ENCODE assay signal across 8 mouse cellular contexts in the genomic region with DNA sequence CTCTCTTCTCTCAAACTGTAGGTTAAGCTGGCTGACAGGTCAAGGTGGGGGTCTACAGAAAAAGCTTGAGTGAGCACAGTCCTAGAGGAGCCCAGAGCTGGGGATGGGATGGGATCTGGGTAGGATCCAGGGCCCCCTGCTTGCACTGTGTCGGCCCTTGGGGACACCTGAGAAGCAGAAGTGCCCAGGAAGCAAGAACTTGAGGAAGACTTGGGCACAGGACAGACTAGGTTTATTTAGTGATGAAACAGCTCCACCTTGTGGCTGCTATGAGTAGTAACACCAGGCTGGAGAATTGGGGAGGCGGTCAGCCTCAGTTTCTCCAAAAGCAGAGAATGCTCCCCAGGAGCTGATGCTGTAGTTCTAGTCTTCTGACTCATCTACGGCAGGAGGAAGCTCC. TPM values are rescaled to one million over a fixed set of nuclear protein-coding genes. Genes with fewer than 3 reads are reported as not detected.
DNase-seq lines count a peak whose midpoint lies in the region; ATAC-seq and TF ChIP-seq lines count a peak whose summit lies in the region.
"Had no signal": no experiment of that assay in that cellular context is flagged by ENCODE, and none has a peak within 500 bp of the region (broad histone marks: within the 10 kb centered on the region; RNA-seq: fewer than 3 reads in every experiment).

No protein-coding gene starts in this region.

- TF ChIP-seq EP300 in MEL (IDR thresholded peaks at IDR 0.05; ENCODE audit: low read depth in 1 of 2, low read length in 2 of 2), result no peak

- 24% methylated on average over 3 of the region's 3 CpGs for WGBS in limb, embryonic 11.5 days
- WGBS in limb, embryonic 10.5 days, result 25% methylated on average over 3 of the region's 3 CpGs
- 34% methylated on average over 3 of the region's 3 CpGs for whole genome bisulfite sequencing in midbrain, embryonic 14.5 days

- no peaks in the 10 kb centered on the region for H3K9me3 ChIP-seq in limb, embryonic 11.5 days (ENCODE audit: control insufficient read depth, low read length)
- H3K9me3 ChIP-seq in limb, embryonic 10.5 days (replicated peaks), result no peaks in the 10 kb centered on the region
- H3K9me3 ChIP-seq in MEL (replicated peaks; ENCODE audit: insufficient read depth, low read length), result no peaks in the 10 kb centered on the region
- no peaks in the 10 kb centered on the region for H3K9me3 ChIP-seq in midbrain, embryonic 14.5 days (ENCODE audit: control insufficient read depth, low read length)
- H3K9me3 ChIP-seq: heart, embryonic 15.5 days had no signal

- ATAC-seq in limb, embryonic 11.5 days (ENCODE audit: insufficient number of reproducible peaks, low FRiP score, low TSS enrichment, low read depth), result no peak
- 0 out of 2 replicates have a peak, but pooled peaks have one; percentile 57 for ATAC-seq in erythroblast, adult 5-6 weeks (replicated peaks; ENCODE audit: low FRiP score, poor library complexity, severe bottlenecking)
- no peak for ATAC-seq in midbrain, embryonic 14.5 days (ENCODE audit: low FRiP score, low TSS enrichment)

- TF ChIP-seq POLR2A in MEL (IDR thresholded peaks at IDR 0.05; ENCODE audit: control insufficient read depth in 1 of 2, insufficient read depth in 1 of 2, low read depth in 1 of 2, low read length in 2 of 2, poor library complexity in 1 of 2), result no peak

- H3K79me2 ChIP-seq in MEL (ENCODE audit: control insufficient read depth, insufficient read depth, low read length, poor library complexity), result no peaks in the 10 kb centered on the region

- H3K4me2 ChIP-seq in limb, embryonic 11.5 days (ENCODE audit: low read depth, severe bottlenecking), result no peak overlapping the region
- no peak overlapping the region for H3K4me2 ChIP-seq in midbrain, embryonic 14.5 days (ENCODE audit: low read length)
- H3K4me2 ChIP-seq: heart, embryonic 15.5 days had no signal

- H3K27me3 ChIP-seq in limb, embryonic 11.5 days (ENCODE audit: control insufficient read depth, insufficient read depth, low read length), result 0 out of 2 replicates have a peak, but pooled peaks cover 5% of the 10 kb centered on the region
- peaks cover 37% of the 10 kb centered on the region for H3K27me3 ChIP-seq in limb, embryonic 10.5 days (ENCODE audit: low read depth, poor library complexity, severe bottlenecking)
- H3K27me3 ChIP-seq in MEL (ENCODE audit: control insufficient read depth in 1 of 2, insufficient read depth in 2 of 2, low read length in 2 of 2), result no peaks in the 10 kb centered on the region; a peak in 2 of 4 replicates
- no peaks in the 10 kb centered on the region for H3K27me3 ChIP-seq in midbrain, embryonic 14.5 days (ENCODE audit: control insufficient read depth, insufficient read depth, low read length)

- H3K4me1 ChIP-seq in limb, embryonic 11.5 days (ENCODE audit: control insufficient read depth, insufficient read depth, low read length), result no peaks in the 10 kb centered on the region
- no peaks in the 10 kb centered on the region for H3K4me1 ChIP-seq in limb, embryonic 10.5 days
- no peaks in the 10 kb centered on the region for H3K4me1 ChIP-seq in MEL (ENCODE audit: control insufficient read depth in 1 of 2, insufficient read depth in 2 of 2, low read length in 2 of 2)
- H3K4me1 ChIP-seq in midbrain, embryonic 14.5 days (ENCODE audit: control insufficient read depth, insufficient read depth, low read length), result no peaks in the 10 kb centered on the region
- H3K4me1 ChIP-seq: heart, embryonic 15.5 days had no signal

- no peaks in the 10 kb centered on the region for H3K36me3 ChIP-seq in limb, embryonic 11.5 days (ENCODE audit: control insufficient read depth, insufficient read depth, low read length)
- H3K36me3 ChIP-seq in limb, embryonic 10.5 days, result no peaks in the 10 kb centered on the region
- no peaks in the 10 kb centered on the region for H3K36me3 ChIP-seq in MEL (ENCODE audit: control insufficient read depth in 1 of 2, insufficient read depth in 2 of 2, low read length in 2 of 2)
- H3K36me3 ChIP-seq in midbrain, embryonic 14.5 days (ENCODE audit: control insufficient read depth, insufficient read depth, low read length), result no peaks in the 10 kb centered on the region
- H3K36me3 ChIP-seq: heart, embryonic 15.5 days had no signal

- peak; percentile 38 for DNase-seq in limb, embryonic 11.5 days (ENCODE audit: low spot score)
- no peak for DNase-seq in limb, embryonic 10.5 days (ENCODE audit: low spot score)
- DNase-seq in MEL (ENCODE audit: low read depth, low spot score), result peak; percentile 72
- peak; percentile 80 for DNase-seq in midbrain, embryonic 14.5 days
- no peak for DNase-seq in frontal cortex, postnatal 25 days (ENCODE audit: low spot score in 2 of 2)
- no peak for DNase-seq in gastrocnemius, postnatal 10 days

- peak; percentile 91 for TF ChIP-seq RAD21 in MEL (IDR thresholded peaks at IDR 0.05; ENCODE audit: low read depth, low read length)

- H3K9ac ChIP-seq in limb, embryonic 11.5 days (ENCODE audit: low read length), result no peak overlapping the region
- H3K9ac ChIP-seq in MEL (ENCODE audit: control insufficient read depth, low read depth, low read length, poor library complexity, severe bottlenecking), result no peak overlapping the region
- H3K9ac ChIP-seq in midbrain, embryonic 14.5 days (replicated peaks; ENCODE audit: low read length), result no peak overlapping the region
- H3K9ac ChIP-seq: heart, embryonic 15.5 days had no signal

- TF ChIP-seq CTCF in MEL (IDR thresholded peaks at IDR 0.05 in 2 of 3, conservative IDR thresholded peaks at IDR 0.05 in 1 of 3; ENCODE audit: control insufficient read depth in 1 of 3, insufficient read depth in 1 of 3, low read depth in 2 of 3, low read length in 3 of 3, poor library complexity in 1 of 3, severe bottlenecking in 1 of 3), result peak; percentile 63 to 92 (median 78)

- H3K4me3 ChIP-seq in limb, embryonic 11.5 days (ENCODE audit: low read depth, low read length), result no peak overlapping the region
- no peak overlapping the region for H3K4me3 ChIP-seq in limb, embryonic 10.5 days
- no peak overlapping the region for H3K4me3 ChIP-seq in MEL (ENCODE audit: control insufficient read depth in 1 of 2, insufficient read depth in 1 of 2, low read depth in 2 of 2, low read length in 2 of 2)
- H3K4me3 ChIP-seq in midbrain, embryonic 14.5 days (replicated peaks; ENCODE audit: low read depth, low read length), result no peak overlapping the region
- H3K4me3 ChIP-seq: heart, embryonic 15.5 days had no signal

- H3K27ac ChIP-seq in limb, embryonic 11.5 days (replicated peaks; ENCODE audit: low read depth, low read length), result no peak overlapping the region
- no peak overlapping the region for H3K27ac ChIP-seq in limb, embryonic 10.5 days
- no peak overlapping the region for H3K27ac ChIP-seq in MEL (ENCODE audit: control insufficient read depth, low read depth, low read length)
- H3K27ac ChIP-seq in midbrain, embryonic 14.5 days (replicated peaks; ENCODE audit: low read depth, low read length), result no peak overlapping the region
- H3K27ac ChIP-seq: heart, embryonic 15.5 days had no signal

RNA-seq across cellular contexts. Expression of gene Mrgprg, which starts 3.0 kb away (rescaled TPM):
- polyA plus RNA-seq in limb, embryonic 11.5 days (2014; fragmentation: Nextera tagmentation; extraction: Ambion mirVana), result not detected in 2 replicates
- not detected in 2 replicates for polyA plus RNA-seq in limb, embryonic 10.5 days (2016; fragmentation: Nextera tagmentation; extraction: Ambion mirVana)
- total RNA-seq in MEL (2012; rRNA removed), result not detected in 2 replicates
- polyA plus RNA-seq in MEL (2012; ENCODE audit: insufficient read depth in 1 of 2, insufficient read length in 2 of 2, low read depth in 1 of 2, low replicate concordance in 2 of 2, missing spikeins in 1 of 2), result not detected
- not detected in 2 replicates for total RNA-seq in erythroblast, adult 5-6 weeks (2015; ENCODE audit: low replicate concordance)
- not detected in 2 replicates for total RNA-seq in erythroblast, adult 5-6 weeks (2017; ENCODE audit: low replicate concordance)
- not detected in 2 replicates for polyA plus RNA-seq in midbrain, embryonic 14.5 days (2014; fragmentation: Nextera tagmentation; extraction: Ambion mirVana)
- not detected for total RNA-seq in gastrocnemius, postnatal 10 days (2021)
- polyA plus RNA-seq: heart, embryonic 15.5 days had no signal

RNA-seq across cellular contexts. Expression of gene Osbpl5, which starts 7.0 kb away (rescaled TPM):
- 17.2 and 17.9 TPM in 2 replicates for polyA plus RNA-seq in limb, embryonic 11.5 days (2014; fragmentation: Nextera tagmentation; extraction: Ambion mirVana)
- polyA plus RNA-seq in limb, embryonic 10.5 days (2016; fragmentation: Nextera tagmentation; extraction: Ambion mirVana), result 12.3 and 19.9 TPM in 2 replicates
- total RNA-seq in MEL (2012; rRNA removed), result 0.20 and 0.27 TPM in 2 replicates
- under 1 TPM in 1 of 2 experiments, not detected in 1; 0.50 TPM for polyA plus RNA-seq in MEL (2012; ENCODE audit: insufficient read depth in 1 of 2, insufficient read length in 2 of 2, low read depth in 1 of 2, low replicate concordance in 2 of 2, missing spikeins in 1 of 2)
- total RNA-seq in erythroblast, adult 5-6 weeks (2015; ENCODE audit: low replicate concordance), result not detected in 2 replicates
- 0.56 and 0.60 TPM in 2 replicates for total RNA-seq in erythroblast, adult 5-6 weeks (2017; ENCODE audit: low replicate concordance)
- 30.1 and 33.2 TPM in 2 replicates for polyA plus RNA-seq in midbrain, embryonic 14.5 days (2014; fragmentation: Nextera tagmentation; extraction: Ambion mirVana)
- 10 to 100 TPM; 33.3 to 40.2 TPM for total RNA-seq in gastrocnemius, postnatal 10 days (2021)

RNA-seq across cellular contexts. Expression of gene Mrgpre, which starts 20.5 kb away (rescaled TPM):
- 2.0 and 2.2 TPM in 2 replicates for polyA plus RNA-seq in limb, embryonic 11.5 days (2014; fragmentation: Nextera tagmentation; extraction: Ambion mirVana)
- polyA plus RNA-seq in limb, embryonic 10.5 days (2016; fragmentation: Nextera tagmentation; extraction: Ambion mirVana), result 1.1 and 1.9 TPM in 2 replicates
- 0.07 and 0.15 TPM in 2 replicates for total RNA-seq in MEL (2012; rRNA removed)
- polyA plus RNA-seq in MEL (2012; ENCODE audit: insufficient read depth in 1 of 2, insufficient read length in 2 of 2, low read depth in 1 of 2, low replicate concordance in 2 of 2, missing spikeins in 1 of 2), result under 1 TPM in 1 of 2 experiments, not detected in 1; 0.18 TPM
- not detected in 2 replicates for total RNA-seq in erythroblast, adult 5-6 weeks (2015; ENCODE audit: low replicate concordance)
- total RNA-seq in erythroblast, adult 5-6 weeks (2017; ENCODE audit: low replicate concordance), result not detected in 2 replicates
- 6.9 and 7.2 TPM in 2 replicates for polyA plus RNA-seq in midbrain, embryonic 14.5 days (2014; fragmentation: Nextera tagmentation; extraction: Ambion mirVana)
- 1 to 10 TPM; 1.2 to 1.5 TPM for total RNA-seq in gastrocnemius, postnatal 10 days (2021)

RNA-seq across cellular contexts. Expression of gene Nadsyn1, which starts 58.9 kb away (rescaled TPM):
- polyA plus RNA-seq in limb, embryonic 11.5 days (2014; fragmentation: Nextera tagmentation; extraction: Ambion mirVana), result 7.8 and 8.4 TPM in 2 replicates
- polyA plus RNA-seq in limb, embryonic 10.5 days (2016; fragmentation: Nextera tagmentation; extraction: Ambion mirVana), result 10.3 and 10.4 TPM in 2 replicates
- total RNA-seq in MEL (2012; rRNA removed), result 7.4 and 7.9 TPM in 2 replicates
- polyA plus RNA-seq in MEL (2012; ENCODE audit: insufficient read depth in 1 of 2, insufficient read length in 2 of 2, low read depth in 1 of 2, low replicate concordance in 2 of 2, missing spikeins in 1 of 2), result 1 to 10 TPM in 1 of 2 experiments, not detected in 1; 10.0 TPM
- total RNA-seq in erythroblast, adult 5-6 weeks (2015; ENCODE audit: low replicate concordance), result 0.77 TPM in 1 of 2 replicates, not detected in the other
- 0.98 and 1.3 TPM in 2 replicates for total RNA-seq in erythroblast, adult 5-6 weeks (2017; ENCODE audit: low replicate concordance)
- 6.5 and 7.1 TPM in 2 replicates for polyA plus RNA-seq in midbrain, embryonic 14.5 days (2014; fragmentation: Nextera tagmentation; extraction: Ambion mirVana)
- total RNA-seq in gastrocnemius, postnatal 10 days (2021), result 1 to 10 TPM; 3.2 to 3.6 TPM

RNA-seq across cellular contexts. Expression of gene Dhcr7, which starts 59.2 kb away (rescaled TPM):
- polyA plus RNA-seq in limb, embryonic 11.5 days (2014; fragmentation: Nextera tagmentation; extraction: Ambion mirVana), result 56.0 and 60.6 TPM in 2 replicates
- 69.7 and 70.5 TPM in 2 replicates for polyA plus RNA-seq in limb, embryonic 10.5 days (2016; fragmentation: Nextera tagmentation; extraction: Ambion mirVana)
- total RNA-seq in MEL (2012; rRNA removed), result 12.7 and 12.8 TPM in 2 replicates
- polyA plus RNA-seq in MEL (2012; ENCODE audit: insufficient read depth in 1 of 2, insufficient read length in 2 of 2, low read depth in 1 of 2, low replicate concordance in 2 of 2, missing spikeins in 1 of 2), result 10 to 100 TPM in 1 of 2 experiments, not detected in 1; 40.7 TPM
- total RNA-seq in erythroblast, adult 5-6 weeks (2015; ENCODE audit: low replicate concordance), result 2.1 and 6.7 TPM in 2 replicates
- total RNA-seq in erythroblast, adult 5-6 weeks (2017; ENCODE audit: low replicate concordance), result 0.84 and 5.2 TPM in 2 replicates
- polyA plus RNA-seq in midbrain, embryonic 14.5 days (2014; fragmentation: Nextera tagmentation; extraction: Ambion mirVana), result 64.6 and 73.3 TPM in 2 replicates
- total RNA-seq in gastrocnemius, postnatal 10 days (2021), result 10 to 100 TPM; 11.0 to 12.0 TPM

Comparison
In these comparisons a context has a peak if more than half of its experiments do, and no peak if none do; other contexts are left out.
1. DNase-seq: peak in limb, embryonic 11.5 days (single experiment), MEL (single experiment) and midbrain, embryonic 14.5 days (single experiment); none in limb, embryonic 10.5 days (single experiment), frontal cortex, postnatal 25 days (0 of 2) and gastrocnemius, postnatal 10 days (single experiment).